Mouse (Mus musculus) lung, embryonic 14.5 days (tissue): ENCODE results near the gene Git1. TPM values are rescaled to one million over a fixed set of nuclear protein-coding genes. Genes with fewer than 3 reads are reported as not detected.
A peak's percentile ranks its signal among the peaks of the same experiment; 100 is the strongest.

Experiments
- ATAC-seq: fragments of 200-750 bp; cut with Nextera tagmentation; 2 replicates; pipeline ENCODE4 v1.8.0; 2017; ENCODE audit warnings: mild to moderate bottlenecking, moderate TSS enrichment, moderate library complexity; ENCODE audit not compliant: insufficient read depth
- DNase-seq: peaks from one replicate; pipeline ENCODE4 v3.0.0-alpha.2; 2015
- H3K27ac ChIP-seq: fragments of 300-500 bp; sonication (generic); 2 replicates; pipeline ENCODE4 v1.5.1; 2014; ENCODE audit warnings: low read depth, mild to moderate bottlenecking, moderate library complexity
- H3K27me3 ChIP-seq: fragments of 300-500 bp; sonication (generic); 2 replicates; pipeline ENCODE4 v1.6.1; 2014; ENCODE audit warnings: low read length, control low read depth; ENCODE audit not compliant: insufficient read depth
- H3K36me3 ChIP-seq: fragments of 300-500 bp; sonication (generic); 2 replicates; pipeline ENCODE4 v1.6.1; 2014; ENCODE audit warnings: control low read depth; ENCODE audit not compliant: insufficient read depth
- H3K4me1 ChIP-seq: fragments of 300-500 bp; sonication (generic); 2 replicates; pipeline ENCODE4 v1.6.1; 2014; ENCODE audit warnings: antibody characterized with exemption, control low read depth; ENCODE audit not compliant: insufficient read depth
- H3K4me2 ChIP-seq: fragments of 300-500 bp; sonication (generic); 2 replicates; pipeline ENCODE4 v1.6.1; 2014; ENCODE audit warnings: mild to moderate bottlenecking
- H3K4me3 ChIP-seq: fragments of 300-500 bp; sonication (generic); 2 replicates; pipeline ENCODE4 v1.5.1; 2014; ENCODE audit warnings: low read depth, low read length
- H3K9ac ChIP-seq: fragments of 300-500 bp; sonication (generic); 2 replicates; pipeline ENCODE4 v1.6.1; 2014
- H3K9me3 ChIP-seq: fragments of 300-500 bp; sonication (generic); 2 replicates; pipeline ENCODE4 v1.6.1; 2016; ENCODE audit warnings: low read depth, low read length, control low read depth
- CTCF ChIP-seq: IDR thresholded peaks from 2 replicates; pipeline ENCODE4 v1.5.1; 2016; ENCODE audit warnings: antibody characterized with exemption, low read depth
- WGBS: fragments of 180-500 bp; shearing (Covaris S2); extraction: QIAGEN DNeasy Blood & Tissue Kit; methylation state at CpG from one replicate; pipeline ENCODE4 v1.1.7; 2014; 5-methylcytosine and 5-hydroxymethylcytosine counted together
- polyA plus RNA-seq: library from polyadenylated mRNA; unstranded; fragments of >200 nt; fragmentation: Nextera tagmentation; extraction: Ambion mirVana; gene quantifications from 2 replicates; pipeline ENCODE4 v1.2.1, GENCODE M21; 2014

Gene Git1
- polyA plus RNA-seq, 1 experiment from 2014 or later = 21.1 TPM

DNA sequence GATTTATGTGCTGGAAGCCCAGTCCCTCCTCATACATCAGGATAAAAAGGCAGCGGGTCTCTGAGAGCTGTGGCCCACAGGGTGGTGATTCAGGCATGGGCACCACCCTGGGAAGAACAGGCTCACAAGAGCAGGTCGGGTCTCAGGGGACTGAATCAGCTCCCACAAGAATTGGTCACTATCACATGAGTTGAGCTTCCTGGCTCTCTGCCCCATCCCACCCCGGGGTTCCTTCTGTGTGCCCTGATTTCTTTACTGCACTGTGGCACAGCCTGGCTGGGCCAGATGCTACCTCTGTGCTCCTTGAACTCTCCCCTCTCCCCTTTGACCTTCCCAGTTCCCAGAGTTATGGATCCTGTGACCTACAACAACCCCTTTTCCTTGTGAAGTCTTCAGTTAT is 10.3 kb upstream of the Git1 start:
- H3K27ac ChIP-seq = no peak overlapping the region
- H3K27me3 ChIP-seq = no peaks in the 10 kb centered on the region
- DNase-seq (no peak), ATAC-seq (no peak)
- peaks cover 21% of the 10 kb centered on the region; the same call in 1 of the 2 replicates for H3K4me1 ChIP-seq
- no peak for TF ChIP-seq CTCF
- no peak overlapping the region for H3K4me2 ChIP-seq
- 58% methylated on average over 3 of the region's 3 CpGs for WGBS
- no peak overlapping the region for H3K4me3 ChIP-seq
- no peak overlapping the region for H3K9ac ChIP-seq
- no peaks in the 10 kb centered on the region for H3K36me3 ChIP-seq
- no peaks in the 10 kb centered on the region for H3K9me3 ChIP-seq

DNA sequence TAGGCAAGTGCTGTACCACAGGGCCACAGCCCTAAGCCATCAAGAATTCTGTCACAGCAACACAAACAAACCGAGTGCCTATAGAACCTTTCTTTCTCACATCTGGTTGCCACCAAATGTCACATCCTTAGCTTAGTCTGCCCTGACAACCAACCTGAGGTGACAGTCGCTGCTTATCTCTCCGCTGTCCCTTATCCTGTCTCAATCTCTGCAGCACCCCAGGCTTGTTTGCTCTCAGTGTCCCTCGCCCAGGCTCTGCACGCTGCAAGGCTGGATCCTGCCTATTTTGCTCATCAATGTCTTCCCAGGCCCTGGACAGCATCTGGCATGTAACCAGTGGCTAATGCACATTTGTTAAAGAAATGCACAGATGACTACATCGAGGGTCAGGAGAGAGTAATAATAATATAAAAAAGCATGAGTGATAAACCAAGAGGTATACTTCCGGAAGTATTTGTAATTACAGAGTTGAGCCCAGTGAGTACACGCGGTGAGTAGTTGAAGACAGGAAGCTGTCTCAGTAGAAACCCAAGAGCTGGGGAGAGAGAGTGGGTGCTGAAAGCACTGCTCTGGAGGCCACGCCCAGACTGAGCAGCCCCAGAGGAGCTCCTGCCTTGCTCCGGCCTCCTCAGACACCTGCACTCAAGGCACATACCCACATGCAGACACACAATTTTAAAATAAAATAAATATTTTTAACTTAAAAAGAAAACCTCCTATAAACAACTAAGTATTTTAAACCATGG is 9.7 kb upstream of the Git1 start:
- no peaks in the 10 kb centered on the region for H3K9me3 ChIP-seq

DNA sequence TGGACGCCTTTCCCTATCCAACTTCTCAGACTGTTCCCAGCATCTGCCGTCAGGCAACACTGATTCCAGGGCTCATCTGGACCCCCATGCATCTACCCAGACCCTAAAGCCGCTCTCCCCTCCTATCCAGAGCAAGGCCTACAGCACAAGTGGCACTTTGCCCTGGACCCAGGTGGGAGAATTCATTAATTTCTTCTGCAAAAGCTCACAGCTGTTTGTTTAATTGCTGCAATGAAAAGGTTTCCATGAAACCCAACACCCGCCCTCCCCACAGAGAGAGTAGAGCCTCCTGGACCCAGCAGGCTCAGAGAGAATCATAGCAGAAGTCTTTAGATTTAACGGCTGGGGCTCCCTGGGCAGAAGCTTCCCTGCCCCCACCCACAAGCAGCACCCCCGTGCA is 8.1 kb upstream of the Git1 start:
- Histone ChIP-seq H3K4me3 (no peak overlapping the region), H3K4me1 (peaks cover 28% of the 10 kb centered on the region), H3K9me3 (no peaks in the 10 kb centered on the region), H3K27me3 (no peaks in the 10 kb centered on the region), H3K27ac (no peak overlapping the region), H3K36me3 (no peaks in the 10 kb centered on the region), H3K9ac (no peak overlapping the region), H3K4me2 (no peak overlapping the region)
- WGBS = 51% methylated on average over 6 of the region's 6 CpGs
- ATAC-seq (no peak), DNase-seq (no peak)
- TF ChIP-seq CTCF = no peak

More for the DNA sequence above, 9.7 kb upstream of the Git1 start:
- WGBS = 27% methylated on average over 11 of the region's 11 CpGs
- no peak overlapping the region for H3K27ac ChIP-seq
- H3K36me3 ChIP-seq = no peaks in the 10 kb centered on the region
- H3K4me1 ChIP-seq = peaks cover 25% of the 10 kb centered on the region
- H3K9ac ChIP-seq = no peak overlapping the region
- DNase-seq = no peak
- TF ChIP-seq CTCF = no peak
- ATAC-seq = no peak
- no peak overlapping the region for H3K4me2 ChIP-seq
- H3K27me3 ChIP-seq = no peaks in the 10 kb centered on the region
- H3K4me3 ChIP-seq = no peak overlapping the region

DNA sequence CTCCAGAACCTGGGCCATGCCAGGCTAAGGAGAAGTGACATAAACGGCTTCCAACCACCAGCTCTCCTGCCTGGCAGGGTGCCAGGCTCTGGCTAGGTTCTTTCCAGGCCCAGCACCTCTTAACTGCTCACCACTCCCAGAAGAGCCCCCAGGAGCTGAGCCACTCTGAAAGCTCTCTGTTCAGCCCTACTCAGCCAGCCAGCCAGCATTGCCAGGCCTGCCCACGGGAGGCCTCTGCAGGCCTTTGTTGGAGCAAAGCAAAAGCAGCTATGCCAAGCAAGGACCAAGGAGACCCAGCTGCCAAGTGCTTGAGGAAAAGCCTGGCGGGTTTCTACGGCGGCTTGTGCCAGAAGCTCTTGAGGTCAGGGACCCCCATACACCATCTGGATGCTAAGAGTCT is 6.6 kb upstream of the Git1 start:
- H3K4me3 ChIP-seq = no peak overlapping the region
- H3K36me3 ChIP-seq = no peaks in the 10 kb centered on the region
- TF ChIP-seq CTCF = no peak
- H3K27me3 ChIP-seq = no peaks in the 10 kb centered on the region
- 63% methylated on average over 5 of the region's 5 CpGs for WGBS
- H3K27ac ChIP-seq = no peak overlapping the region
- H3K9ac ChIP-seq = no peak overlapping the region
- no peaks in the 10 kb centered on the region for H3K9me3 ChIP-seq
- peak; percentile 49 for DNase-seq
- H3K4me1 ChIP-seq = peaks cover 28% of the 10 kb centered on the region
- ATAC-seq = no peak
- H3K4me2 ChIP-seq = no peak overlapping the region

DNA sequence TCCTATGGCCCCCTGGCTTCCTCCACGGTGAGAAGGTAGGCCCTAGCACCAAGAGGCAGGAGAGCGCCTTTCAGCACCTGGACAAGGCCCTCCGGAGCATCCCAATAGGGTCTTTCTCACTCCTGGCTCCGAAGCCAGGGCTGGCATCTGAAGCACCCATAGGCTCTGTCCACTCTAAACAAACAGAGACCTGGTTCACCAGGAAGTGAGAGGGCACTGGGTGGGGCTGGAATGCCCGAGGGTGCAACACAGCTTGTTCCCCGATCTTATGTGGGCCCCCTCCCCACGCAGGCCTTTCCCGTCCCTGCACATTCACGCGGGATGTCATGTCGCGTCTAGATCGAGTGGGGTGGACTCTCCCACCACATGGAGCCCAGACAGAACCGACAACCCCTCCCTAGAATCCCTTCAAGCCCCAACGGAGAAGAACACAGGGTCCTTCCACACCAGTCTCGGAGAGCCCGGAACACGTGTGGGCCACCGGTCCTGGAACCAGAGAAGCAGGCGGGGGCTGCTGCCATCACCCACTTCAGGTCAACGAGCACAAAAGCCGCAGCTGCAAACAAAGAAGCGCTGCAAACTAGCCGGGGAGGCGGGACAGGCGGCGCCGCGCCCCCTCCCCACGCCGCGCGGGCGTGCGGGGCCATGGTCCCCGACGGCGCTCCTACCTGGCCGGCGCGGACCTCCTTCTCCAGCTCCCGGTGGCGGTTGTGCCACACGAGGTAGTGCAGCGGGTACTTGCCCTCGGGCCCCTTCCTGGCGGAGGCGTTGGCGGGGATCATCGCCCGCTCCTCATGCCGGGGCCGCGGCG is 4.4 kb upstream of the Git1 start:
- 3% methylated on average over 47 of the region's 55 CpGs for WGBS
- no peak for TF ChIP-seq CTCF
- ATAC-seq (no peak), DNase-seq (peak; percentile 56)
- H3K4me3 ChIP-seq = peak overlapping the region; percentile 84
- H3K36me3 ChIP-seq = no peaks in the 10 kb centered on the region
- H3K4me2 ChIP-seq = peak overlapping the region; percentile 80
- H3K27me3 ChIP-seq = no peaks in the 10 kb centered on the region
- H3K4me1 ChIP-seq = peaks cover 30% of the 10 kb centered on the region
- no peaks in the 10 kb centered on the region for H3K9me3 ChIP-seq
- peak overlapping the region; percentile 88 for H3K9ac ChIP-seq
- no peak overlapping the region for H3K27ac ChIP-seq

DNA sequence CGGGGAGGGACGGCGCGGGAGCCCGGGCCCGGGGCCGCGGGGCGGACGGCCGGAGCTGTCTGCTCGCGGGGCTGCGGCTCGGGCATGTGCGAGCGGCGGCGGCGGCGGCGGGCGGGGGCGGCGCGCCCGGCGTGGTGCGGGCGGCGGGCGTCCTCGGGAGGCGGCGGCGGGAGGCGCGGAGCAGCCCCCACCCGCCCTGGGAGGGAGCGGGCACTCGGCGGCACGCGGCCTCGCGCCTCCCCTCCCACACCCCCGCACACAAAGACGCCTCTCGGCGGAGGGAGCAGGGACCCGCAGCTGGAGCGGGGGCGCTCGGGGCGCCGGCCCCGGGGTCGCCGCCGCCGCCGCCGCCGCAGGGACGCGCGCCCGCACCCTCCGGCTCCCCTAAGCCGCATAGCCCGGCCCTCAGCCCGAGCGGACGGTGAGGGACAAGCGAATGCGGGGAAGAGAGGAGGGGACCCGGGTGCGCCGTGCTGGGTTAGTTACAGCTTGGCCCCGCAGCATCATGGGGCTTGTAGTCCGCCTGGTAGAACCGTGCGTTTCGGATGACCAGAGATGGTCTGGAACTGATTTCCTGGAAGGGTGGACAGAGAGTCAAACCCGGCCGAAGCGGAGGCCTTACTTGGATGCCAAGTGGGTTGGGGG is 3.6 kb upstream of the Git1 start, which contains the start of gene Ankrd13b:
TSS of gene Ankrd13b (minus strand) at position 88 of the 645 bp plus-strand sequence.
- under 1% methylated on average over 78 of the region's 87 CpGs for WGBS
- H3K4me3 ChIP-seq = peak within 1 kb of the TSS; percentile 84
- H3K9me3 ChIP-seq = no peaks in the 10 kb centered on the region
- peak within 1 kb of the TSS; percentile 80 for H3K4me2 ChIP-seq
- peak within 1 kb of the TSS; percentile 88 for H3K9ac ChIP-seq
- DNase-seq (peak; percentile 87), ATAC-seq (peak; percentile 23)
- peaks cover 33% of the 10 kb centered on the region for H3K4me1 ChIP-seq
- H3K27ac ChIP-seq = peak within 1 kb of the TSS; percentile 54; the same call in 1 of the 2 replicates
- TF ChIP-seq CTCF = no peak
- no peaks in the 10 kb centered on the region for H3K36me3 ChIP-seq
- no peaks in the 10 kb centered on the region for H3K27me3 ChIP-seq
